Mouse (Mus musculus): ENCODE results near the gene D430041D05Rik.
"Not testable (repeated sequence)": the region's sequence is repeated elsewhere in the genome, so short reads cannot be mapped to it uniquely, and the experiment has no call there.

D430041D05Rik gene

DNA sequence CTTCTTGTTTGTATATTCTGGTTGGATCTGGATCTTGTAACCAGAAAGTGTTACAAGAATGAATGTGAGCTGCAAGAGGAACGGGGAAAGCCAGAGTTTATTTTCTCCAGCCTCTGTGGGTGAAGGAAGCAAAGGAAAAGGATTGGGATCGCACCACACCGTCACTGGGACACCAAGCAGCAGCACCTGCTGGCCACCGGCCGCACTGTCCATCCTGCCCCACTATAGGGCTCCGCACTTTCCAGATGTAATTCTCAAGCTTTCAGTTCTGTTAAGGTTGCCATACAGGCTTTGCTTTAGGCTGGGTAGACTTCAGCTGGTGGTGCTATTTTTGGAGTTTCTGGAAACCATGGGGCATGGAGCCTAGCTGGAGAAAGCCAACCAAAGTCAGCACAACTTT lies 290.5 kb downstream of the D430041D05Rik start:
- DNase-seq (ENCODE audit: low read depth, low spot score) = no peak

GRCm38 (mm10) chr2:104119097-104119496 lies 291.7 kb downstream of the D430041D05Rik start:
- DNase-seq (ENCODE audit: low read depth, low spot score) = no peak

- DNase-seq (ENCODE audit: low read depth, low spot score) = not testable (repeated sequence)
Observed at GRCm38 (mm10) chr2:104117173-104117572, 293.6 kb downstream of the D430041D05Rik start.

DNA sequence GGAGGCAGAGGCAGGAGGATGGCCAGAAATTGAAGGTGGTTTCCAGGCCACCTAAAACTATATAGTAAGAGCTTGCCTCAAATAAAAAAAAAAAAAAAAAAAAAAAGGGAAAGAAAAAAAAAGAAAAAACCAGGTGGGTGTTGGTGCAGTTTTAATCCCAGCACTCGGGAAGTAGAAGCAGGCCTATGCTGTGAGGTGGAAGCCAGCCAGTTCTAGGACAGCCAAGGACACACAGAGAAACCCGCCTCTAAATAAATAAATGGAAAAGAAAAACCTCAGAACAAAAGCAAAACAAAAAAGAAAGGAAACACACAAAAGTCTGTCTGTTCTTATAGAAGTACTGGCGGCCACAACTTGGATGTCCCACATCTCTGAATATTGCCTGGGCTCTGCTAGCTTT lies 295.9 kb downstream of the D430041D05Rik start:
- no peak for DNase-seq (ENCODE audit: low read depth, low spot score)

GRCm38 (mm10) chr2:104113563-104113962 lies 297.2 kb downstream of the D430041D05Rik start:
- not testable (repeated sequence) for DNase-seq (ENCODE audit: low read depth, low spot score)

GRCm38 (mm10) chr2:104111170-104111797 lies 299.5 kb downstream of the D430041D05Rik start:
- DNase-seq (ENCODE audit: low read depth, low spot score) = not testable (repeated sequence)

- DNase-seq (ENCODE audit: low read depth, low spot score) = no peak
Observed at GRCm38 (mm10) chr2:104110031-104110430, 300.8 kb downstream of the D430041D05Rik start.

DNA sequence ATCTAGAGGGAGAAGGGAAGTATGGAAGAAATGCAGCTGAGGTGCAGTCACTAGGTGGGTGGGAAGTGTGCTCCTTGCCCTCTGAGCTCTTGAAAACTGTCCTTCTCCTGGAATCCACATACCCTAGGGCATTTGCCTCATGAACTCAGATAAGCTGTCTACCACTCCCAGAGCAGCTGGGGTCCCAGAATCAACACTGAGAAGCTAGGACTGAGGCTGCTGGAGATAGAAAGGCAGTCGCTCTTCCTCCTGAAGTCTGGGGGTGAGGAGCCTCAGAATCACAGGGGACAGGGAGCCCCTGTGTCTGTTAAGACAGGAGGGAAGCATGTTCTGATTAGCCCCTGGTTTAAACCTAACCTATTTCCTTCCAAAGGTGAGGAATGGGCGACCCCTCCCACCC lies 301.3 kb downstream of the D430041D05Rik start:
- DNase-seq (ENCODE audit: low read depth, low spot score) = peak; percentile 69

GRCm38 (mm10) chr2:104109021-104109420 lies 301.8 kb downstream of the D430041D05Rik start:
- not testable (repeated sequence) for DNase-seq (ENCODE audit: low read depth, low spot score)

- DNase-seq (ENCODE audit: low read depth, low spot score) = no peak
Observed at GRCm38 (mm10) chr2:104104800-104105199, 306.0 kb downstream of the D430041D05Rik start.

- no peak for DNase-seq (ENCODE audit: low read depth, low spot score)
Observed at GRCm38 (mm10) chr2:104099946-104100345, 310.9 kb downstream of the D430041D05Rik start.

DNA sequence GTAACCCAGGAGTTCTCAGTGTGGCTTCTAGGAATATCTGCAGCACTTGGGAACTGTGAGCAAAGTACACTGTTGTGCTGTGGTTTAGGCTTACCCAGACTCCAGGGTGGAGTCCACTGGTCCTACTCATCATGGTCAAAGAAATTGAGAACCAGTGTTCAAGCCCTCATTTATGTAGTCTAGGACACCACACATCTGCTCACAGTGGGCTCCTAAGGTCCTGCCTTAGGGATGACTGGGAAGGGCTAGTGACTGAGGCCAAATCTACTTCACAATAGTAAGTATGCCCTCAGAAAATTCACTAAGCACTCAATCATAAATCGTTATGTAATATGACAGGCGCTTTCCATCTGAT lies 311.6 kb downstream of the D430041D05Rik start:
- no peak for DNase-seq (ENCODE audit: low read depth, low spot score)

GRCm38 (mm10) chr2:104098529-104099230 lies 312.1 kb downstream of the D430041D05Rik start:
- DNase-seq (ENCODE audit: low read depth, low spot score) = peak; percentile 76

GRCm38 (mm10) chr2:104097396-104097795 lies 313.4 kb downstream of the D430041D05Rik start:
- not testable (repeated sequence) for DNase-seq (ENCODE audit: low read depth, low spot score)

DNA sequence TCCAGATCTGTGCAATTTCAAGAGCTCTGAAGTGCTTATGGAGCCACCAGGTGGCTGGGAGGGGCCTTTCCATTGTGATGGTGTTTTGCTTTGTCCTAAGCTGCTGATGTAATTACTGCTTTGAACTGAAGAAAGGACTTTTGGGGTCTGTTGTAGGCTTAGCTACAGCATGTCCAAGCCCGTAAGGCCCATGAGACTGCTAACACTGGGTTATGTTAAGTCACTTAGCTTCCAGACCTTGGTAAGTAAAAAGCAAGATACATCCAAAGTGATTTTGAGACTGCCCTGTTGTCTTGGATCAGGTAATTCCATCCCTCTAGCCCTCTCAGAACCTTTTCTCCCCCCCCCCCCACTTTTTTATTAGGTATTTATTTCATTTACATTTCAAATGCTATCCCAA lies 314.0 kb downstream of the D430041D05Rik start:
- peak; percentile 34 for DNase-seq (ENCODE audit: low read depth, low spot score)

- DNase-seq (ENCODE audit: low read depth, low spot score) = peak; percentile 25
Observed at GRCm38 (mm10) chr2:104096256-104096655, 314.6 kb downstream of the D430041D05Rik start.

GRCm38 (mm10) chr2:104095741-104096213 lies 315.0 kb downstream of the D430041D05Rik start, which contains the start of gene Cd59a:
Gene Cd59a, plus strand, starts transcription at chr2:104095801.
- peak; percentile 91 for DNase-seq (ENCODE audit: low read depth, low spot score)

DNA sequence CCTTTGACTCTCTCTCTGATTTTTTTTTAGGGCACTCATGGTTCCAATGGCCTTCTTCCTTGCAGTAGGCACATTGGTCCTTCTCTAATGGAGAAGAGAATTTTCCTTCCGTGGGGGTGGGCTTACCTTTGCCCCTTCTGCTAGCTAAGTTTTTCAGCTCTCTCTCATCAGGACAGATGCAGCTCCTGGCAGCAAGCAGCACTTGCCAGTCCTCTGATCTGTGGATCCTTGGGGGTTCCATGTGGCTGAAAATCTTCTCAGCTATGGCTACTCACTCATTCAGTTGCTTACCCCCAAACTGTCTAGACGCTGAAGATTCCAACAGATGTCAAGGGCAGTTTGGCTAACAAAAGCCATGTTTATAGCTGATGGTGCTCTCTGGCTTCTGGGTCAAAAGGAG lies 317.5 kb downstream of the D430041D05Rik start:
- DNase-seq (ENCODE audit: low read depth, low spot score) = no peak

Data from R1 (cell line).